Mouse (Mus musculus) ovary, adult 18-20 months (tissue): ENCODE data around the gene Ptprn.

Experiments used
- DNase-seq: peaks from one replicate; pipeline ENCODE4 v3.0.0; 2022; ENCODE audit warnings: low spot score, mixed read lengths

The Ptprn gene

DNA sequence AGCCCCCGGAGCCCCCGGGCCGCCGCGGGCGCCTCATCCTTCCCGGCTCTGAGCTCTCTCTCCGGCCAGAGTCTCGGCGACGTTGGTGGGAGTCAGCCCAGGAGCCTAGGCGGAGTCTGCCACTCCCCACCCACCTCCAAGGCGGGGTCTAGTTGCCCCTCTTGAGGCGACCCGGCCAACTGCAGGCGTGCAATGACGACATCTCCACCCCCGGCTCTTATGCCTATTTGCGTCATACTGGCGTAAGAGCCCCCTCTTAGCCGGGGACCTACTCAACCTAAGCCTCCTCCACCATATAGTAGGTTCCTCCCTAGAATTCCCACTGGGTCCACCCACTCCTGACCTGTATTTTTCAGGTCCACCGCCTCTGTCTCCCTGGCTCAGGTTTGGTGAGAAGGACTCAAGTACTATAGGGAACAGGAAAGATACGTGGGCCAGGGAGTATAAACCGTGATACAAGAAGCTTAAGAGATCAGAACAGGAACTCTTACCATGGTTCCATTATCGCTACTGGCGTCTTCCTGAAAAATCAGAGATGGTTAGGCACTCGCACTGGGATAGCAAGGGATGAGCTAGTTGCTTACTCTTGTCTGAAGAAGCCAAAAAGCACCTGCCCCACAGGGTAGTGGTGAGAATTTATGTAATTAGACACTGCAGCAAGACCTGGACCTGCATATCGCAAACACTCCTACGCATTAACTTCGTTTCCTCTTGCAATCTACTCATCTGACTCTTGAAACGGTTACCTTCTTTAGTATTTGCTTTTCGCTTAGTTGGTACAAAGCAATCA lies at the start of gene Ptprn:
Ptprn (minus strand) TSS at position 412 of the 790 bp plus-strand sequence.
- no peak for DNase-seq

- no peak for DNase-seq
Measured at GRCm38 (mm10) chr1:75311694-75312093, 47.4 kb upstream of the Ptprn start.

DNA sequence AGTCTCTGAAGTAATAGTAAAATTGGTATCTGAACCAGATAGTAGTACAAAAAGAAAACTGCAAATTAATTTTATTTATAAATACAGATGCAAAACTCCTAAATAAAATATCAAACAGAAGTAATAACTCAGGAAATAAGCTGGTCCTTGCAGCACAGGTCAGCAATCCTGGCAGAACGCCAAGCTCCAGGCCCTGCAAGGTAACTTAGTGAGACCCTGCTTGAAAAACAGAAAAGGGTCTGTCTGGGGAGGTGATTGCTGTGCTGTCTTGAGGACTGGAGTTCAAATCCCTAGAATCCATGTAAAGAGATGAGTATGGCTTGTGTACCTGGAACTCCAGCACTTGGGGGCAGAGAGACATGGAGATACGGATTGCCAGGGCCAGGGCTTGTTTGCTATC lies 40.4 kb upstream of the Ptprn start:
- DNase-seq: no peak

DNA sequence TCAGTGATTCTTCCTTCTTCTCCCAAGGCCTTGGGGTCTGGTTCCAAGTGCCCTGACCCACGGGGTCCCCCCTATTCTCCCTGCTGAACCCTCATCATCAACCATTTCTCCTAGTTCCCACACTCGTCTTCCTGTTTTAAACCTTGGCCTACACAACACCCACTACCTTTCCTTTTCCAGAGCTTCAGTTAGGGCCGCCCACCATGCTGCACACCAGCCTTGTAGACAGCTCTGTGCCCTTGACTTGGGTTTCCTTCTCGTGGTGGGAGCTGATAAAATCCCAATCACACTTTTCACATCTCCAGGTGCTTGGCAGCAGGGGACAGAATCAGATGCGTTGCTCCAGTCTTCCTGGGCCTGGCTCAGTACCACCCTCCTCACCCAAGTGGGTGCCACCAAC lies 30.0 kb upstream of the Ptprn start:
- no peak for DNase-seq

GRCm38 (mm10) chr1:75293331-75293701 lies 29.0 kb upstream of the Ptprn start:
- no peak for DNase-seq

DNA sequence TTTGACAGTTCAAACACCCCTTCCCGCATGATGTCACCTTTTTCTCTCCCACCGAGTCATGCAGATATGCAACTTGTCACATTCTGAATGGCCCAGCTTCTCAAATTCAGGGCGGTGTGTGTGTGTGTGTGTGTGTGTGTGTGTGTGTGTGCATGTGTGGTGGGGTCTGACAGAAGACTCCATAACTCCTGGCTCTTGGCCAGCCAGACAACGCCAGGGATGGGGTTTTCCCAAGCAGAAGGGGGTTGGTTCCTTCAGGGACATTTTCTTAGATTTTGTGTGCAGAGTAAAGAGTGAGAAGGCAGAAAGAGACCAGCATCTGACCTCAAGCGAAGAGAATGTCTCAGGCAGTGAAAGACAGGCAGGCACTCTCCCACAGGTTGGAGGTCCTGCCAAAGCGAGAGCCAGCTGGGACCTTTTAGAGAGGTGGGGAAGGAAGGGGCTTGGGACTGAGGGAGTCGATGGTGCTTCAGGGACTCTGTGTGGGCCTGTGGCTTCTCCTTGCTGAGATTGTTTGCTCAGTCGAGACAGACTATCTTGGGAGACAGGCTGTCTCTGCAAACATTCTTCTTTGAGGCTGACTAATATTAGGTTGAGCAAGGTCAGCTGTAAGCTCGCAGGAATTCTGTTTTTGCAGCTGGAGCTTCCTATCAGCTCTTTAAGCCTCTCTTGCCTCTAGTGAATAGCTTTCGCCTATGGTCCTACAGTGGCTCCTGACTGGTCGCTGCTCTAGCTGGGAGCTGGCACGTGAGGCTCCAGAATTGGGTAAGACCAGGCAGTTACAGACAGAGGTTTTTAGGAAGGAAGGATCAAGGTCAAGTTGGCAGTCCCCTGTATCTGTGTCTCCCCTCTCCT lies 28.4 kb upstream of the Ptprn start:
- DNase-seq: no peak

DNA sequence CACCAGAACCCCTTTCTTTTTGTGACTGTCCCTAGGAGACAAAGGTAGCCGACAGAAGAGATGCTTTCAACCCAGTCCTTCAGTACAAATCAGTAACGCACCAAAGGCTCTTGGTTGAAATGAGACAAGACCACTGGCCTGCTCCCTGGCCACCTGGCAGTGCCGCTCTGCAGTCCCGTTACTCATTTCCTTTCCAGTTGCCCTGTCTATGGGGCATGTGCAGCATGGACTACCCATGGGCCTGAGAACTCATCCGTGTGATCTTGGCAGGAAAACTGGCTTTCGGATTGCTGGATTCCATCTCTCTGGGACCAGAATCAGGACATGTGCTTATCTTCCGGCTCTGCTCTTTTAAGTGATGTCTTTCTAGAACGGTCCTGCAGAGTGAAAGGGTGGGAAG lies 27.0 kb upstream of the Ptprn start:
- DNase-seq: no peak

GRCm38 (mm10) chr1:75290582-75290981 lies 26.3 kb upstream of the Ptprn start:
- no peak for DNase-seq

GRCm38 (mm10) chr1:75289888-75290431 lies 25.7 kb upstream of the Ptprn start:
- no peak for DNase-seq

GRCm38 (mm10) chr1:75289376-75289775 lies 25.1 kb upstream of the Ptprn start:
- DNase-seq: no peak

GRCm38 (mm10) chr1:75284911-75285310 lies 20.6 kb upstream of the Ptprn start:
- no peak for DNase-seq

DNA sequence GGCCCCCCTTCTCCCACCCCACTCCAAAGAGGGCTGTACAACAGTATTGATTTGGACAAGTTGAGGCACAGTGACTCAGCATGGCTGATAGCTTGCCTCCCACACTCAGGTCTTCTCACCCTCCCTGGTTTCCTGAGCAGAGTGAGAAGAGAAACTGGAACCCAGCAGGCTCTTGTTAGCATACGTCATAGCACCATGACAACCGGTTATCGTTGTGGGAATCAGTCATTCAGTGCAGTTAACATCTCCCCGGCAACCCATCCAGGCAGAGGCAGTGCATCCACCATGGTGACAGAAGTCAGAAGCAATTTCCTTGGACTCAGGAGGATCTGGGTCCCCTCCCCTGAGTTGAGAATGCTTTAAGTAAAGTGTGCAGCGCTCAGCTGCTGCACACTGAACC lies 18.7 kb upstream of the Ptprn start:
- DNase-seq: no peak

GRCm38 (mm10) chr1:75278228-75278627 lies 13.9 kb upstream of the Ptprn start, which contains the start of gene Resp18:
Gene Resp18 (minus strand): TSS chr1:75278415.
- no peak for DNase-seq

DNA sequence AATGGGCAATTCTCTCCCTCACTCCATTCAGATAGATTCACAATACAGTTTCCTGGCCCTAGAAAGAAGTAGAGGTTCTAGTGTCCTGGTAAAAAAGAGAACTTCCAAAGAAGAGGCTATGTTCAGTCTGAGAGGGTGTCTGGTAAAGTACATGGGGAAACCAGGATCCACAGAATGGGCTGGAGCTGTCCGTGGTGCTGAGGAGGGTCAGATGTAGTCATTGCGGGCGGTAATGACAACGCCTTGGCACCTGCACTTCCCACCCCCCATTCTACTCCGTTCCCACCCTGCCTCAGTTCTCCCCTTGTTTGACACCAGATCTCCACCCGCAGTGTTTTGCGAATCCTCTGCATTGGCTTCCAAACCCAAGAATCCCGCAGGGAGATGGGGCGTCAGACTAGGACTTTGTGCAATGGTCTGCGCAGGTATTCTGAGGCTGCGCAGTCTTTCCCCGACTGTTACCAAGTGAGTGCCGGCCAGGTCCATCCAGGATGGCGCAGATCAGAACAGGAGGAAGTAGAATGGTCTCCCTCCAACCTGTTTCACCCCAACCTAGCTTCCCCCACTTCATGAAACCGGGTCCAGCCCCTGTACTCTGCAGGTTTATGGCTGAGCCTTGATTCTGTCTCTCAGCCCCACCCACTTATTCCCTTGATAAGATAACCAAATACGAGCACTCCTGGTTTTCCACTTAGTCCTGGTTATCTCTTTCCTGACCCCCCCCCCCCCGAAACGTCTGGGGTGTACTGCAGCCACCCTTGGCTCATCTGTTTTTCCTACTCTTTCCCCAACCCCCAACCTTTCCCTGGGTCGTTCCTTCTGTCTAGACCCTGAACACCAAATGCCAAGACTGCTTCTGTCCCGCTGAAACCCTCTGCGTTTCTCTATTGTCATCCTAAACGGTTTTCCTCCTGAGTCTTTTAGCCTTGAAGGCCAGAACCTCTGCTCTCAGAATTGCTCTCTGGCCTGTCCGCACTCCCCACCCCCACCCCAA lies 13.2 kb upstream of the Ptprn start:
- no peak for DNase-seq

GRCm38 (mm10) chr1:75262969-75263951 lies 1.0 kb downstream of the Ptprn start:
- no peak for DNase-seq

DNA sequence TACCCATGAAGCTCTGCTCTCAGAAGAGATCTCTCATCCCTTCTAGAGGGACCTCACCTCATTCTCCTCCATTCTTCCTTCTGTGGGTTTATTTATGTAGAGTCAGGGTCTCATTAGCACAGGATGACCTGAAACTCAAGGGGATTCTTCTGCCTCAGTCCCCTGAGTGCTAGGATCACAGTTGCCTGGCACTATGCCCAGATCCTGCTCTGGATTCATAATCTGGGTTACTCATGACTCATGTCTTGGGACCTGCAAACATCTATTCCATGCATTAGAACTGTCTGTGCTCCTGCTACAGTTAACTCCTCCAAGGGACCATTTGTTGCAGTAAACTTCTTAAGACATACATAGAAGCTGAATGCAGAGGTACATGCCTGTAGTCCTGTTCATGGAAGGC lies 3.0 kb downstream of the Ptprn start:
- no peak for DNase-seq

DNA sequence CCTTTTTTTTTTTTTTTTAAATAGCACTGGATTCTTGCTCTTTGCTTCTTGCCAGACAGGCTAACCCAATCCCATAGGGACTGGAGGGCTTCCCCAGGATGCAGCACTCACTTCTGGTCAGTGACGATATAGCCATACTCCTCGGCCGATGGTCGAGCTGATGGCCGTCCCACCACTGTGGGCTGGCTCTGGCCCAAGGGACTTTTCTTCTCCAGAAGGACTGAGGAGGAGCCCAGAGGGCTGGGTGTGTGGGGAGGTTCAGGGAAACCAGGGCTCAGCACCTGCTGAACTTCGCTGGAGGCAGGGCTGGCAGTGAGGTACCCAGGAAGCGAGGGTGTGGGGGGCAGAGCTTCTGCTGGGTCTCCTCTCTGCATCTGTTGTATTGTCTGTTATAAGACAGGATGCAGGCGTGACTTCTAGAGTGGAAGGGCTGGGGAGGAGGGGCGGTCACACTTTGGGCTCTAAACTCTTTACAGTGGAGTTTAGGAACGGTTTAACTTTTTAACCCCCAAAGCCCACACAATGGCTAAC lies 8.7 kb downstream of the Ptprn start:
- no peak for DNase-seq

DNA sequence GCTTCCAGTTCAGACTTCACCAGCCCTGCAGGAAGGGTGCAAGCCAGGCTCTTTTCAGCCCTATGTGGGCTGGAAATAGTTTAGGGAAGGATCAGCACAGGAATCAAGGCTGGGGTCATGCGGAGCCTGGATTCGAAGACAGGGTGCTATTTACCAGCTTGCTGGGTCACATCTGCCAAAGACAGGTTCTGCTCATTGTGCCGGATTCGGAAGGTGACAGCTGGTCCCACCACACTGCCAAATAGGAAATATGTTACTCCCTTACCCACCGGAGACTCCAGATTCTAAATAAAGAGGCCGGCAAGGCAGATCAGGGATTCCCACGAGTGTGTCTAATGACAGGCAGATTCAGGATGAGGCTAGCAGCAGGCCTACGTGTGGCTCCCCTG lies 9.7 kb downstream of the Ptprn start:
- no peak for DNase-seq

DNA sequence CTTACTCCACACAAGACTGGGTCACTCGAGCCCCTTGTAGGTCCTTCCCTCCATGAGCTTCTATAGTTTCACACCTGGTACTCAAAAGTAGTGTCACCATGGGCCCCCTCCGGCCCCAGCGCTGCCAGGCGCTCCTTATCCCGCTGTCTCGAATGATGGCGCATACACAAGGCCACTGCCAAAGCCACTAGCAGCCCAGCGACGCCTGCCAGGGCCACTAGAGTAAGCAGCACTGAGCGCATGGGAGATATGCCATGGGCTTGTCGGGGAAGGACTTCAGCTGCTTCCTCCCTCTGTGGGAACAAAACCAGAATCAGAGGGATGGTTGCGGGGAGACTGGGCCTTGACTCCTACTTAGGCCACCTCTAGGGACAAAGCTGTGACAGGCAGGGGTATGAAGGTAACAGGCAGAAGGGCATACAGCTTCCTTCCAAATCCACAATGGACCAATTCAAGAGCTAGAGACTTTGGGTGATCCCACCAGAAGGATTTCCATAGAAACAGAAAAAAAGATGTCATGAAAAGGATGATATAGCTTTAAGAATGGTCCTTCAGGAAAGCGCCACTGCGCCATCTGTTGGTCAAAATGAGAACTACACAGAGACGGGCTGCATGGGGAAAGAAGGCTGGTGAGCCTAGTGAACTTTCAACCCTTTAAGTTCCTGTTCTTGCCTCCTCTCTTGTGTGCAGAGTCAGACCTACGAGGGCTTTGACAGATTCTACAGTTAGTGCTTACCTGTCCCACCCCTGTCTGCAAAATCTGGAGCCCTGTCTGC lies 10.3 kb downstream of the Ptprn start:
- DNase-seq: no peak
